Mouse (Mus musculus): ENCODE results near the gene Zfp668.

DNA sequence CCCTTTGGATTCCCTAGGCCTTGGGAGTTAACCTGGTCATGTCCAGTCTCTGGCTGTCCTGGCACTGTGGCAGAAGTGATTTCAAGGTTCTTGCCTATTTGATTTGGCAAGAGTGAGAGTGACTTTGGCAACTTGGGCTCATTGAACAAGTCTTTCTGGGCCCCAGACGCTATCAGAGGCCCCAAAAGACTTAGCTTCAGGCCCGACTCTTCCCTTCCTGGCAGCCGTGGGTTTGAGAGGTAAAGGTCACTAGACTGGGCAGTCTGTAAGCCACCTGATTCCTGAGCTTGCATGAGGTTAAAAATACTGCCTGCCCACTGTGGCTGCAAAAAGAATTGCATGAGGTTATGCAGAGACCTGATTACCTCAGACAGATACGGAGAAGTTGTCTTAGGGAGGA, 32.0 kb upstream of the Zfp668 start:
- TF ChIP-seq EP300 (IDR thresholded peaks at IDR 0.05; ENCODE audit: low read depth) = no peak
- TF ChIP-seq CTCF (IDR thresholded peaks at IDR 0.05; ENCODE audit: low read depth) = no peak

Data from heart, postnatal 0 days (tissue).